Mouse (Mus musculus) embryonic facial prominence, embryonic 14.5 days (tissue): ENCODE measurements around the gene Nr6a1. TPM values are rescaled to one million over a fixed set of nuclear protein-coding genes. Genes with fewer than 3 reads are reported as not detected.

Source experiments
- ATAC-seq: fragments of 200-750 bp; cut with Nextera tagmentation; 2 replicates; pipeline ENCODE4 v1.8.0; 2017; ENCODE audit warnings: low read depth, moderate number of reproducible peaks, moderate TSS enrichment
- DNase-seq: peaks from one replicate; pipeline ENCODE4 v3.0.0-alpha.2; 2015; ENCODE audit warnings: low spot score
- H3K27ac ChIP-seq: fragments of 300-500 bp; sonication (generic); replicated peaks from 2 replicates; pipeline ENCODE4 v1.5.1; 2014; ENCODE audit warnings: low read depth, mild to moderate bottlenecking, low read length, moderate library complexity
- H3K27me3 ChIP-seq: fragments of 300-500 bp; sonication (generic); replicated peaks from 2 replicates; pipeline ENCODE4 v1.6.1; 2014; ENCODE audit warnings: low read length; ENCODE audit not compliant: control insufficient read depth, insufficient read depth
- H3K36me3 ChIP-seq: fragments of 300-500 bp; sonication (generic); 2 replicates; pipeline ENCODE4 v1.6.1; 2014; ENCODE audit warnings: low read length, mixed read lengths; ENCODE audit not compliant: control insufficient read depth, insufficient read depth
- H3K4me1 ChIP-seq: fragments of 300-500 bp; sonication (generic); 2 replicates; pipeline ENCODE4 v1.6.1; 2014; ENCODE audit warnings: antibody characterized with exemption, low read length; ENCODE audit not compliant: control insufficient read depth, insufficient read depth
- H3K4me2 ChIP-seq: fragments of 300-500 bp; sonication (generic); 2 replicates; pipeline ENCODE4 v1.6.1; 2014; ENCODE audit warnings: low read depth, mild to moderate bottlenecking, low read length, moderate library complexity, mixed read lengths
- H3K4me3 ChIP-seq: fragments of 300-500 bp; sonication (generic); 2 replicates; pipeline ENCODE4 v1.5.1; 2014; ENCODE audit warnings: low read depth, mild to moderate bottlenecking, low read length
- H3K9ac ChIP-seq: fragments of 300-500 bp; sonication (generic); 2 replicates; pipeline ENCODE4 v1.6.1; 2014; ENCODE audit warnings: low read depth, mild to moderate bottlenecking, low read length, moderate library complexity, mixed read lengths
- H3K9me3 ChIP-seq: fragments of 300-500 bp; sonication (generic); 2 replicates; pipeline ENCODE4 v1.6.1; 2016; ENCODE audit warnings: low read length; ENCODE audit not compliant: control insufficient read depth
- WGBS: fragments of 180-500 bp; shearing (Covaris S2); extraction: QIAGEN DNeasy Blood & Tissue Kit; methylation state at CpG from one replicate; pipeline ENCODE4 v1.1.7; 2014; 5-methylcytosine and 5-hydroxymethylcytosine counted together
- polyA plus RNA-seq: library from polyadenylated mRNA; unstranded; fragments of >200 nt; fragmentation: Nextera tagmentation; extraction: Ambion mirVana; gene quantifications from 2 replicates; pipeline ENCODE4 v1.2.1, GENCODE M21; 2014

Gene Nr6a1
- polyA plus RNA-seq, 1 experiment from 2014 or later, result 1.7 TPM

DNA sequence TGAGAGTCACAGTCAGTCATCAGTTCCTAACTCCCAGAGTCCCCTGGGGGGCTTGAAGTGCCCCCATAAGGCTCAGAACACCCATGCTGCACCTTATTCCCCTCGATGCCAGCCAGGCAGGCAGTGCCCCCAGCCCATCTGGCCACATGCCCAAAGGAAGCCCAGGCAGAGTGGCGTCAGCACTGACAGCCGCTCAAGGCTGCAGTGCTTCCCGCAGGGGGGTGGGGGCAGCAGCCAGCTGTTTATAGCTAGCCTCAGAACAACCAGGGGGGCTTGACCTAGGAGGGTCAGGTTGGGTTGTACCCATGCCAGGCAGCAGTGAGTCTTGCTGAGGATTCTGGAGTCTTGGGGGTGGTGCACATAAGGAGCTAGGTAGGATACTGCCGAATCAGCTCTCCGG is 220.8 kb downstream of the Nr6a1 start:
- no peak for DNase-seq
- WGBS, result 41% methylated on average over 6 of the region's 6 CpGs
- no peak for ATAC-seq
- peaks cover 11% of the 10 kb centered on the region for H3K4me1 ChIP-seq
- H3K27me3 ChIP-seq, result peaks cover 75% of the 10 kb centered on the region
- H3K9me3 ChIP-seq, result no peaks in the 10 kb centered on the region
- H3K36me3 ChIP-seq, result no peaks in the 10 kb centered on the region
- no peak overlapping the region for H3K4me2 ChIP-seq
- H3K4me3 ChIP-seq, result no peak overlapping the region
- no peak overlapping the region for H3K9ac ChIP-seq
- H3K27ac ChIP-seq, result no peak overlapping the region

DNA sequence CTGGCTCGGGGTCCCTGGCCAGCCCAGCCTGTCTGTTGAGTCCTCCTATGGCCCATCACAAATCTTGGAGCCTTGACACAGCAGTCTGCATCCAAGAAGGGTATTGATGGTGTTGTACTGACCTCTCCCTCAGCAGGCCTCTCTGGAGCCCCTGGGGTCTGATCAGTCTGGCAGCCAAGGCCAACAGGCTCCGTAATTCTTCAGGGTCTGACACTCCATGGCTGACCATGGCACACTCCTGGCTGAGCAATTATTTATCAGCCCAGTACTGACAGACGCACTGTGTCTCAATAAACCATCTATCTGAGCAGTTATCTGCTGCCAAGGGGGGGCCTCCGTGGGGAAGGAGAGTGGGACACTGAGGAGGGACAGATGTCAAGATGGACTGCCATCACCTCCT is 222.5 kb downstream of the Nr6a1 start:
- no peaks in the 10 kb centered on the region for H3K9me3 ChIP-seq
- ATAC-seq, result no peak
- DNase-seq, result no peak
- no peak overlapping the region for H3K4me3 ChIP-seq
- H3K27ac ChIP-seq, result no peak overlapping the region
- H3K9ac ChIP-seq, result no peak overlapping the region
- H3K27me3 ChIP-seq, result peaks cover 59% of the 10 kb centered on the region
- H3K36me3 ChIP-seq, result no peaks in the 10 kb centered on the region
- H3K4me1 ChIP-seq, result no peaks in the 10 kb centered on the region; the same call in 1 of the 2 replicates
- 67% methylated on average over 4 of the region's 4 CpGs for WGBS
- H3K4me2 ChIP-seq, result no peak overlapping the region

DNA sequence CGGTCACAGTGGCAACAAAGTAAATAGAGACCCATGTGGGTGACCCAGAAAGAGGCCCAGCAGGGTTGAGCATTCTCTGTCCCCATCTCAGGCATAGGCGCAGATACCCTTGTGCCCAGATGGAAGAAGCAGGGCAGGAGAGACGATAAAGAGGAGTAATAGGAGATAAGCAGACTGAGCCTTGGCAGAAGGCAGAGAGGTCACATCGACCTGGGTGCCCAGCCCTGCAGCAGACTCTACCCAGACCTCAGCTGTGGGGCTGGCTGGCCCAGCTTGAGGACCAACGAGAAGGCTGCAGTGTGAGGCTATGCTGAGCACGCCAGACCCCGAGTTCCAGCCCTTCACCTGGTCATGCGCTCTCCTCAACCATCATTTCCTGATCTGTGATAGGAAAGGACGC is 223.2 kb downstream of the Nr6a1 start:
- Histone ChIP-seq H3K4me3 (no peak overlapping the region), H3K9me3 (no peaks in the 10 kb centered on the region), H3K4me2 (no peak overlapping the region), H3K36me3 (no peaks in the 10 kb centered on the region), H3K27ac (no peak overlapping the region), H3K4me1 (no peaks in the 10 kb centered on the region), H3K9ac (no peak overlapping the region), H3K27me3 (peaks cover 52% of the 10 kb centered on the region)
- WGBS, result 81% methylated on average over 8 of the region's 9 CpGs
- DNase-seq (no peak), ATAC-seq (no peak)

DNA sequence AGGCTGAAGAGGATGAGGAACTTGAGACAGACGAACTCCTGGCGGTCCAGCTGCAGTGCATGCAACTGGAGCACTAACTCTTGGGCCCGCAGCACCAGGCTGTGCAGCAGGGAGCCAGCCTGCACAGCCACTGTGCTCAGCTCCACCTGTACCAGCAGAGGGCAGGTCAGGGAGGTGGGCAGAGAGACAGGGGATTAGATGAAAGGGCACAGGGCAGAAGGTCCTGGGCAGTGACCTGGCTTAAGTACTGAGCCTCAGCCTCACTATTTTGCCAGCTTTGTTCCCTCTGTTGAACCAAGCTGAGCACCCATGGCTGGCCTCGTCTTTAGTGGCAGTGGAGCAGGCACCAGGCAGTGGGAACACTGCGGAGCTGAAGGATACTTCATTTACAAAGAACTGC is 227.3 kb downstream of the Nr6a1 start:
- Histone ChIP-seq H3K36me3 (no peaks in the 10 kb centered on the region), H3K9ac (no peak overlapping the region), H3K27me3 (peaks cover 35% of the 10 kb centered on the region), H3K4me2 (no peak overlapping the region), H3K27ac (no peak overlapping the region), H3K9me3 (no peaks in the 10 kb centered on the region), H3K4me3 (no peak overlapping the region), H3K4me1 (0 out of 2 replicates have a peak, but pooled peaks cover 3% of the 10 kb centered on the region)
- DNase-seq (no peak), ATAC-seq (no peak)
- 68% methylated on average over 5 of the region's 5 CpGs for WGBS

DNA sequence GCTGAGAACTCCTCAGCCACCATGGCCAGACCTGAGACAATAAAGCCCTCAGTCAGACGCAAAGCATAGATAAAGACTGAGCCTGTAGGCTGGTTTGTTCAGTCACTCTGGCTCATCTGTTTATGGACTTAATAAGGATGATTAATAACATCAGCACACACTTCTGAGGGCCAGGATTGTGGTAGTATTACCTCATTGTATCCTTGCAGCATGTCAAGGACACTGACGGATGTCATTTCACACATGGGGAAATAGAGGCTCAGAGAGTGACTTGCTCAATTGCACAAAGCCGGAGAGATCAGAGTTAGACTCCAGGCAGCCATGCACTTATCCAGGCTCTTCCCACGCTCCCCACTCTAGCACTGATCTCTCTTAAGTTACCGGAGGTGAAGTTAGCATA is 228.9 kb downstream of the Nr6a1 start:
- no peaks in the 10 kb centered on the region for H3K9me3 ChIP-seq
- WGBS, result 79% methylated on average over 5 of the region's 5 CpGs

DNA sequence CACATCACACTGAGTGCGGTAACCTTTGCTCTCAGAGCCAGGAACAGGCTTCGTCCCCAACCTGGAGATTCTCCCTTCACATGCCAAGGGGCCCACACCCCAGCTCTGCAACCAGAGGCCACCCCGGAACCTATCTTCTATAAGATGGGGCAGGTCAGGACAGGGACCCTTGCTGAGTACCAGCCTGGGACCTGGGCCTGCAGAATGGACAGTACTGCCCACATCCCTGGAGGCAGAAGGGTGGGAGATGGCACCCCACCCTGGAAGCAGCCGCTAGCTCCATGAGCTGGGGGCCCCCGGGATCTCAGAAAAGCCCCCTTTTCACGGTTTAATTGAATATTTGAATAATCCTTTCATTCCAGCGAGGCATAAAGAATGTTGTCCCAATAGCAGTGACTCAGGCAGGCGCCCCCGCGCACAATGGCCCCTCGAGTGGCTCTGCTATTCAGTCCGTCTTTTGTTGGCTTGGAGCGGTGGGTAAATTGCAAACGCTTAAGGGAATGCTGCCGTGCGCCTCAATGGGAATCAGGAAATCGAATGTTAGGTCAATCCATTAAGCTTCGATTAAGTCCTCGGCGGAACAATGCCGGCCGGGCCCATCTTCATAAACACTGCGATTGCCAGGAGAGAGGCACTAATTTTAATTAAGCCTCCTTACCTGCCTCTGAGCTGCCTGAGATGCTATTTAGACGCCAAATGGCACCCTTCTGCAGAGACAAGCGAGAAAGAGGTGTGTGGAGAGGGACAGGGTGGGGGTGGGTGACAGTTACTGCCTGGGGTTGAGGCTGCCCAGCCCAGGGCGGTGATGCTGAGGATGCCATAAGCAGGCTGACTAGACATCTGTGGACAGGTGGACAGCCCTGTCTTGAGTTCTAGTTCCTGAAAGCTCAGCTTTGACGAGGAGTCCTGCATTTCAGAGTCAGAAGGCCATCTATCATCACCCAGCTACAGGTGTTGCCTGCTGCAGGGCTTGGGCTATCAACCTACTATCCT is 230.1 kb downstream of the Nr6a1 start:
- H3K27ac ChIP-seq, result no peak overlapping the region
- 41% methylated on average over 27 of the region's 27 CpGs for WGBS
- H3K4me3 ChIP-seq, result no peak overlapping the region
- 0 out of 2 replicates have a peak, but pooled peaks cover 3% of the 10 kb centered on the region for H3K4me1 ChIP-seq
- H3K4me2 ChIP-seq, result no peak overlapping the region
- DNase-seq (no peak), ATAC-seq (no peak)
- no peaks in the 10 kb centered on the region for H3K36me3 ChIP-seq
- H3K9ac ChIP-seq, result no peak overlapping the region
- peaks cover 25% of the 10 kb centered on the region for H3K27me3 ChIP-seq
- H3K9me3 ChIP-seq, result no peaks in the 10 kb centered on the region

More for the DNA sequence above, 228.9 kb downstream of the Nr6a1 start:
- DNase-seq (no peak), ATAC-seq (no peak)
- Histone ChIP-seq H3K4me1 (0 out of 2 replicates have a peak, but pooled peaks cover 3% of the 10 kb centered on the region), H3K36me3 (no peaks in the 10 kb centered on the region), H3K4me2 (no peak overlapping the region), H3K27ac (no peak overlapping the region), H3K9ac (no peak overlapping the region), H3K27me3 (peaks cover 25% of the 10 kb centered on the region), H3K4me3 (no peak overlapping the region)

DNA sequence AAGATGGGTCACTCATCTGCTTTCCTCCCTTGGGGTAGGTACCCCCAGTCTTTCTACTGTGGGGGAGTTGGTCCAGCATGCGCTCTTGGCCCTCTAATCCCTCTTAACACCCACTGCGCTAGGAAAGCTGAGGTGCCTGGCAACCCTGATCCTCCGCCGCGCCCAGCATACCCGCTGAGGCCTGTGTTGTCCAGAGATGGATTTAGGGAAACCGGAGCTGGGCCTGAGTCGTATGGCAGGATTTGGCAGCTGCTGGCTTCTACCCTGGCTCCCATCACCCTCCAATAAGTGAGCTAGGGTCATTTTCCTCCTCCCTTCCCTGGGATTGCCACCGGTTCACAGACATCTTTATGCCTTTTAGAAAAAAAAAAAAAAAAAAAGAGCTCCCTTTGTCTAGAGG is 231.7 kb downstream of the Nr6a1 start:
- peak; percentile 71; the same call in 1 of the 2 replicates for ATAC-seq
- H3K36me3 ChIP-seq, result no peaks in the 10 kb centered on the region
- H3K27me3 ChIP-seq, result peaks cover 25% of the 10 kb centered on the region

DNA sequence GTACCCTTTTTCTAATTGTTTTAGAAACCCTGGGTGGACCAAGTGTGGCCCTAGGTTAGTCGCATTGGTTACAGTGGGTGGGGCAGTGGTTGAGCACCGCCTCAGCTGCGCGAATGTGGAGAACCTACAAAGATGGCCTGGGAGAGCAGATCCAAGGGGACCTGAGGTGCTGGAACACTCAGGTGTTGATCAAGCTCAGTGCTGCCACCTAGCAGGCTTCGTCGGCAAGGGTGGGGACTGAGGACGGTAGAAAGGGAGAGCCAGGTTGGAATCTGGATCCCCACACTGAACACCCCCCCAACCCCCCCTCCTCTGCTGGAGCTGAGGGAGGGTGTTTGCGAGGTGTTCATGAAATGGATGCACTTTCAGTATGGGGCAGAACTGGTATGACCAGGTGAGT is 235.9 kb downstream of the Nr6a1 start:
- Histone ChIP-seq H3K9me3 (no peaks in the 10 kb centered on the region), H3K27me3 (peaks cover 17% of the 10 kb centered on the region; the same call in 1 of the 2 replicates), H3K27ac (no peak overlapping the region), H3K9ac (no peak overlapping the region), H3K4me2 (no peak overlapping the region), H3K36me3 (no peaks in the 10 kb centered on the region), H3K4me1 (0 out of 2 replicates have a peak, but pooled peaks cover 5% of the 10 kb centered on the region), H3K4me3 (no peak overlapping the region)
- DNase-seq (peak; percentile 42), ATAC-seq (no peak)
- 19% methylated on average over 7 of the region's 8 CpGs for WGBS

More for the DNA sequence above, 231.7 kb downstream of the Nr6a1 start:
- Histone ChIP-seq H3K9ac (no peak overlapping the region), H3K9me3 (no peaks in the 10 kb centered on the region), H3K4me1 (0 out of 2 replicates have a peak, but pooled peaks cover 3% of the 10 kb centered on the region), H3K27ac (no peak overlapping the region), H3K4me2 (no peak overlapping the region), H3K4me3 (no peak overlapping the region)
- 46% methylated on average over 9 of the region's 9 CpGs for WGBS
- peak; percentile 53 for DNase-seq
